Mouse (Mus musculus) large intestine, adult 2 months (tissue): Measurements from ENCODE around the gene Mtnr1b. TPM values are rescaled to one million over a fixed set of nuclear protein-coding genes. Genes with fewer than 3 reads are reported as not detected.

Experiments
- DNase-seq: peaks from one replicate; pipeline ENCODE4 v3.0.0-alpha.2; 2012; ENCODE audit warnings: low read depth, low spot score
- WGBS: fragments of 180-500 bp; shearing (Covaris S2); methylation state at CpG from one replicate; pipeline ENCODE4 v1.1.7; 2018; 5-methylcytosine and 5-hydroxymethylcytosine counted together
- polyA plus RNA-seq: library from polyadenylated mRNA; depleted of rRNA; stranded (reverse); fragments of >200 nt; gene quantifications from 2 replicates; pipeline ENCODE4 v1.2.3, GENCODE M21; 2012; rRNA removed

The Mtnr1b gene
- polyA plus RNA-seq, 1 experiment = not detected

GRCm38 (mm10) chr9:15813002-15813911, 61.1 kb downstream of the Mtnr1b start:
- no peak for DNase-seq
- 77% methylated on average over 6 of the region's 6 CpGs for WGBS

DNA sequence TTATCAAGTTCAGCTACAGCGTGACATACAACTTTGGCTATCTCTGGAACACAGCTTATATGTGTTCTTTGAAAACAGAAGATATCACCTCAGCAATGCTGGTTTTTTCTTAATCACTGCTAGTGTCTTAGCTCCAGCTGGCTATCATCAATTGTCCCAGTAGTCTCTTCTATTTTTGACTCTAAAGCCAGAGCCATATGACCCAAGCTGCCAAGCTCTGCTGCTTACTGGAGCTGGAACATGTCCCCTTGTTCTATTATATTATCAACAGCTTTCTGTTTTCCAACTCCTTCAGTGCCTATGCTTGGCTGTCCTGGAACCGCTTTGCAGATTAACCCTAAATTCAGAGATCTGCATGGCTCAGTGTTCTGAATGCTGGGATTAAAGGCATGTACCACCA, 70.1 kb downstream of the Mtnr1b start:
- 81% methylated on average over 2 of the region's 2 CpGs for WGBS
- no peak for DNase-seq

DNA sequence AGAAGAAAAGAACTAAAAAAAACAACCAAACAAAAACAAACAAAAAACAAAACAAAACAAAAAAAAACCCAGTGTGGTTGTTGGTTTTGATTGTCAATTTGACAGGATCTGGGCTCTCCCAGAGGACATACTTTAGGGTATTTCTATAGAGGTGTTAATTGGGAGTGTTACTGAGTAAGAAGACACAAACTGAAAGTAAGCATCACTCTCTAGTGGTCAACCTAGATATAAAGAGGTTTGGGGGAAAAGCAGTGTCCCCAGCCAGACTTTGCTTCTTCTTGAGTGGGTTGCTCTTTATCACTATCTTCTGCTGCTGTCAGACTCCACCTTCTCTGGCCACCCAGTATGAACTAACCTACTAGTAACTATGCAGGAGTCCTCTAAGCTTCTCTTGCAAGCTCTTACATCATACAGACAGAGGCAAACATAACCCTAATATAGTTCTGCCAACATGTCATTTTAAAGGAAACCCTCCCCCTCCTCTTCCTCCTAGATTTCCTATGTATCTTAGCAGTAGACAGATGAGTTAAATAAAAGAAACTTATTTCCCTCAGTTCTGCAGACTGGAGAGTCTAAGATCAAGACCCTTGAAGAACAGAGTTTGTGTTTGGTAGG, 71.8 kb downstream of the Mtnr1b start:
- no peak for DNase-seq

DNA sequence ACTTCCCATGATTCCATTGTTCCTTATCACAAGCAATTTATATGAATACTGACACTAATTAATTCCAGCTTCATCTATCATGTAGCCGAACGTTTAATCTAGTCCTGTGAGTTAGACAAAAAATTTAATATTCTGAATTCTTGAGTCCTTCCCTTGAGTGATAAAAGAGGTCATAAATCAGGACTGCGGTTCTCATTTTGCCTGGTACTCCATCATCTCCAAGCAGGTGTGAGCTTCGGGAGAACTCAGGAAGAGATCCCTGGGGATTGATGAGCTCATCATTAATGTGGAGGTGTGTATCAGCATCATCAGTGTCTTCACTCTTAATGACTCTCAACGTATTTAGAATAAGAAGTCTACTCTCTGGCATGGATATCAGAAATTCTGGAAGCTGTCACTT, 74.0 kb downstream of the Mtnr1b start:
- WGBS = 81% methylated on average over 5 of the region's 5 CpGs
- no peak for DNase-seq

DNA sequence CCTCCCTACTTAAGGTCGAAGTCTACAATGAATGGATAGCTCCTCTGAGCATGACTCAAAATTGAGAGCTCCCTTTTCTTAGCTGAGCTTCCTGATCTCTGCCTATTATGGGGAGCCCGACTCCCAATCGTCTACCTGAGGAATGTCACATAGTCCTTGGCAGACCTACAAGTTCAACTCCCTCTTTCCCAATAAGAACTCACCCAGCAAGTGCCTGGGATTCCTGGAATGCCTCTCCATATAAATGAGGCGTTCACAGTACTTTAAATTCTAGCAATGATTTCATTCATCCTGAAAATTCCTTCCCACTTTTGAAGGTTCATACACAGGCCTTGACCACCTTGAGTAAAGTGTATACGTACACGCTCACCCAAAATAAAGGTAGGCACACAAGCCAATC, 79.9 kb downstream of the Mtnr1b start:
- WGBS = 67% methylated on average over 6 of the region's 6 CpGs

GRCm38 (mm10) chr9:15792076-15792475, 82.3 kb downstream of the Mtnr1b start:
- DNase-seq = no peak
- 82% methylated on average over 9 of the region's 9 CpGs for WGBS

More for the DNA sequence above, 79.9 kb downstream of the Mtnr1b start:
- no peak for DNase-seq

DNA sequence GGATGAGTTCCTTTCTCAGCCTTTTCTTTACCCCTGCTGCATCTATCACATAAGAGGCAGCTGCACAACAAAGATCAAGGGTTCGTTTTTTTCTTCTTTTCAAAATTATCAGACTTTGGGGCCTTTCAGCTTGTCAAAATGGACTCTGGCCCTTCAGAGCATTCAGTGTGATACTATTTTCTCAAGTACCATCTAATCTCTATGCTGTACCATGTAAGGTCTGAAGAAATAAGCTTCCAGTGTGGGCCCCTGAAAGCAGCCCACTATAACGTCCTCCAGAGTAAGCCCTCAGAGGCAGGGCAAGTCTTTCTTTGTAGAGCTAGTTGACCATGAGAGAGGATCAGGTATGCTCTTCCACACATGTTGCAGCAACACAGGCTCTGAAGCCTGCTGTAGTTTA, 87.7 kb downstream of the Mtnr1b start:
- no peak for DNase-seq
- 66% methylated on average over 2 of the region's 2 CpGs for WGBS

- WGBS = 62% methylated on average over 3 of the region's 3 CpGs
- DNase-seq = no peak
Measured at GRCm38 (mm10) chr9:15786192-15786591, 88.2 kb downstream of the Mtnr1b start.

DNA sequence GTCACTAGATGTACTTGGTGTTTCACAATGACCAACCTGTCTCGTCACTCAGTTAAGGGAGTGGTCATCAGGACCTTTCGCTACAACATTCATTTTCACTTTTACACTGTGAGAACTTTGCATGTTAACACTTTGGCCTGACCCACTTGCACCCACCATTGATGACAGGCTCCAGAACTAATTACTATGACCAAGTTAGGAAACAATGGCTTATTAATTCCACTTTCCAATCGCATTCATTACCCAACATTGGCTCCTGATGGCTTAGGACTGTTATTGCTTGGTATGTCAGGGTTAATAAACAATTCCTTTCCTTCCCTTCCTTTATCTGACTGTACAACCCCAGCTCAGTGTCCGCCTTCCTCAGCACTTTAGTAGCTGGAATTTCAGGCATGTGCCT, 92.4 kb downstream of the Mtnr1b start:
- WGBS = 61% methylated on average over 4 of the region's 4 CpGs
- DNase-seq = no peak

- DNase-seq = no peak
- 73% methylated on average over 1 of the region's 1 CpGs for WGBS
Measured at GRCm38 (mm10) chr9:15774911-15775310, 99.4 kb downstream of the Mtnr1b start.

Other genes with a start within 250 kb of the Mtnr1b start
- 0.06 TPM in 1 of 2 replicates, not detected in the other for gene Deup1, start 246.6 kb downstream of the Mtnr1b start, polyA plus RNA-seq
- 2.1 and 2.5 TPM in 2 replicates for gene Slc36a4, start 164.8 kb downstream of the Mtnr1b start, polyA plus RNA-seq